Comparison of ENCODE assay signal across 12 mouse cellular contexts in genomic region chr12:111423570-111424129, GRCm38 (mm10). TPM values are rescaled to one million over a fixed set of nuclear protein-coding genes. Genes with fewer than 3 reads are reported as not detected.
DNase-seq lines count a peak whose midpoint lies in the region; ATAC-seq and TF ChIP-seq lines count a peak whose summit lies in the region.
"Had no signal": no experiment of that assay in that cellular context is flagged by ENCODE, and none has a peak within 500 bp of the region (broad histone marks: within the 10 kb centered on the region; RNA-seq: fewer than 3 reads in every experiment).

No protein-coding gene starts in this region.

- peaks cover 19% of the 10 kb centered on the region for H3K4me1 ChIP-seq in heart, postnatal 0 days (ENCODE audit: control insufficient read depth, insufficient read depth)
- H3K4me1 ChIP-seq in embryonic facial prominence, embryonic 12.5 days: peaks cover 23% of the 10 kb centered on the region
- H3K4me1 ChIP-seq in hindbrain, postnatal 0 days (ENCODE audit: insufficient read depth, low read length): peaks cover 2% of the 10 kb centered on the region; the same call in 1 of the 2 replicates
- H3K4me1 ChIP-seq in neural tube, embryonic 11.5 days (ENCODE audit: control insufficient read depth, insufficient read depth, low read length): peaks cover 1% of the 10 kb centered on the region; the same call in 1 of the 2 replicates

- H3K9ac ChIP-seq in heart, postnatal 0 days (replicated peaks; ENCODE audit: low read depth, low read length): no peak overlapping the region
- H3K9ac ChIP-seq in embryonic facial prominence, embryonic 12.5 days: peak overlapping the region; percentile 33
- H3K9ac ChIP-seq in hindbrain, postnatal 0 days (replicated peaks; ENCODE audit: low read length): no peak overlapping the region
- no peak overlapping the region for H3K9ac ChIP-seq in neural tube, embryonic 11.5 days (ENCODE audit: low read length)

- H3K4me3 ChIP-seq in heart, postnatal 0 days (ENCODE audit: low read depth, low read length): no peak overlapping the region
- peak overlapping the region; percentile 35 for H3K4me3 ChIP-seq in embryonic facial prominence, embryonic 12.5 days
- peak overlapping the region; percentile 29 for H3K4me3 ChIP-seq in hindbrain, postnatal 0 days (ENCODE audit: low read length)
- no peak overlapping the region for H3K4me3 ChIP-seq in neural tube, embryonic 11.5 days (ENCODE audit: low read depth, low read length)

- H3K27me3 ChIP-seq in heart, postnatal 0 days (ENCODE audit: control insufficient read depth, insufficient read depth, low read length): peaks cover 53% of the 10 kb centered on the region
- peaks cover 84% of the 10 kb centered on the region for H3K27me3 ChIP-seq in embryonic facial prominence, embryonic 12.5 days
- peaks cover 29% of the 10 kb centered on the region for H3K27me3 ChIP-seq in hindbrain, postnatal 0 days (ENCODE audit: insufficient read depth, low read length)
- H3K27me3 ChIP-seq in neural tube, embryonic 11.5 days (ENCODE audit: control insufficient read depth, insufficient read depth, low read length): peaks cover 71% of the 10 kb centered on the region

- WGBS in heart, postnatal 0 days: 25% methylated on average over 43 of the region's 43 CpGs
- 3% methylated on average over 43 of the region's 43 CpGs for WGBS in embryonic facial prominence, embryonic 12.5 days
- 5% methylated on average over 43 of the region's 43 CpGs for WGBS in hindbrain, postnatal 0 days
- 3% methylated on average over 43 of the region's 43 CpGs for WGBS in neural tube, embryonic 11.5 days

- no peak for TF ChIP-seq EP300 in heart, postnatal 0 days (IDR thresholded peaks at IDR 0.05; ENCODE audit: low read depth)

- intact Hi-C loops in heart, postnatal 14 days (cut with DNase I): no loop called here
- intact Hi-C loops in gastrocnemius, postnatal 36 days (cut with DNase I): loop anchor here (2.0 to 10.0 kb wide), 2 partner anchors 45 to 221 kb away; no protein-coding TSS in a partner anchor

- no peak for DNase-seq in heart, postnatal 0 days (ENCODE audit: low spot score)
- no peak for DNase-seq in heart, postnatal 14 days
- no peak for DNase-seq in hindbrain, postnatal 0 days (ENCODE audit: low spot score)
- no peak for DNase-seq in neural tube, embryonic 11.5 days (ENCODE audit: low spot score)
- no peak for DNase-seq in spleen, adult 18-20 months
- DNase-seq in gastrocnemius, postnatal 36 days: no peak
- DNase-seq in gastrocnemius, postnatal 25 days: no peak
- DNase-seq: lung, postnatal 14 days; right cerebral cortex, adult 18-20 months had no signal

- no peak overlapping the region for H3K27ac ChIP-seq in heart, postnatal 0 days (ENCODE audit: low read depth)
- H3K27ac ChIP-seq in embryonic facial prominence, embryonic 12.5 days: no peak overlapping the region
- no peak overlapping the region for H3K27ac ChIP-seq in hindbrain, postnatal 0 days
- no peak overlapping the region for H3K27ac ChIP-seq in neural tube, embryonic 11.5 days (ENCODE audit: low read depth, low read length)

- no peaks in the 10 kb centered on the region for H3K9me3 ChIP-seq in heart, postnatal 0 days (replicated peaks; ENCODE audit: control insufficient read depth, low read length)
- H3K9me3 ChIP-seq in embryonic facial prominence, embryonic 12.5 days: no peaks in the 10 kb centered on the region
- H3K9me3 ChIP-seq in hindbrain, postnatal 0 days (ENCODE audit: low read length): no peaks in the 10 kb centered on the region
- H3K9me3 ChIP-seq in neural tube, embryonic 11.5 days (ENCODE audit: control insufficient read depth, low read length): no peaks in the 10 kb centered on the region

- H3K36me3 ChIP-seq in heart, postnatal 0 days (replicated peaks; ENCODE audit: control insufficient read depth, insufficient read depth, low read length): no peaks in the 10 kb centered on the region
- no peaks in the 10 kb centered on the region for H3K36me3 ChIP-seq in embryonic facial prominence, embryonic 12.5 days
- no peaks in the 10 kb centered on the region for H3K36me3 ChIP-seq in hindbrain, postnatal 0 days (ENCODE audit: insufficient read depth, low read length)
- H3K36me3 ChIP-seq in neural tube, embryonic 11.5 days (ENCODE audit: control insufficient read depth, insufficient read depth, low read length): no peaks in the 10 kb centered on the region

- no peak for TF ChIP-seq CTCF in heart, postnatal 0 days (IDR thresholded peaks at IDR 0.05; ENCODE audit: low read depth)
- TF ChIP-seq CTCF in hindbrain, postnatal 0 days (IDR thresholded peaks at IDR 0.05; ENCODE audit: low read depth): no peak

- no peak for ATAC-seq in heart, postnatal 0 days (ENCODE audit: insufficient read depth, low read depth)
- no peak for ATAC-seq in embryonic facial prominence, embryonic 12.5 days (ENCODE audit: insufficient number of reproducible peaks, insufficient read depth, low FRiP score, low TSS enrichment)
- ATAC-seq in hindbrain, postnatal 0 days: no peak
- ATAC-seq in neural tube, embryonic 11.5 days (ENCODE audit: insufficient read depth, low FRiP score, low TSS enrichment): no peak

- peak overlapping the region; percentile 32; the same call in 1 of the 2 replicates for H3K4me2 ChIP-seq in heart, postnatal 0 days (ENCODE audit: low read depth, low read length)
- H3K4me2 ChIP-seq in embryonic facial prominence, embryonic 12.5 days (replicated peaks): peak overlapping the region; percentile 54
- peak overlapping the region; percentile 51 for H3K4me2 ChIP-seq in hindbrain, postnatal 0 days (ENCODE audit: low read depth, low read length)
- peak overlapping the region; percentile 4 for H3K4me2 ChIP-seq in neural tube, embryonic 11.5 days (ENCODE audit: low read depth)

RNA-seq across cellular contexts. Expression of gene Exoc3l4, which starts 6.8 kb away (rescaled TPM):
- 7.9 and 51.6 TPM in 2 replicates for total RNA-seq in heart, postnatal 0 days (2014; rRNA removed; ENCODE audit: low replicate concordance)
- polyA plus RNA-seq in heart, postnatal 0 days (2015; fragmentation: Nextera tagmentation; extraction: Ambion mirVana): 8.5 and 9.8 TPM in 2 replicates
- 1 to 10 TPM; 4.1 to 5.5 TPM for total RNA-seq in heart, postnatal 14 days (2021)
- polyA plus RNA-seq in embryonic facial prominence, embryonic 12.5 days (2016; fragmentation: Nextera tagmentation; extraction: Ambion mirVana): 8.0 and 8.9 TPM in 2 replicates
- 0.99 and 2.9 TPM in 2 replicates for total RNA-seq in hindbrain, postnatal 0 days (2014; rRNA removed)
- polyA plus RNA-seq in hindbrain, postnatal 0 days (2015; fragmentation: Nextera tagmentation; extraction: Ambion mirVana): 1.7 and 2.3 TPM in 2 replicates
- 5.3 and 6.6 TPM in 2 replicates for polyA plus RNA-seq in neural tube, embryonic 11.5 days (2014; fragmentation: Nextera tagmentation; extraction: Ambion mirVana)
- 1 to 10 TPM; 1.8 to 4.6 TPM for total RNA-seq in gastrocnemius, postnatal 36 days (2021)
- 1 to 10 TPM; 3.0 to 4.2 TPM for total RNA-seq in gastrocnemius, postnatal 25 days (2021)

RNA-seq across cellular contexts. Expression of gene Lbhd2, which starts 17.0 kb away (rescaled TPM):
- total RNA-seq in heart, postnatal 0 days (2014; rRNA removed; ENCODE audit: low replicate concordance): not detected in 2 replicates
- polyA plus RNA-seq in heart, postnatal 0 days (2015; fragmentation: Nextera tagmentation; extraction: Ambion mirVana): not detected in 2 replicates
- not detected for total RNA-seq in heart, postnatal 14 days (2021)
- polyA plus RNA-seq in embryonic facial prominence, embryonic 12.5 days (2016; fragmentation: Nextera tagmentation; extraction: Ambion mirVana): 0.60 and 1.2 TPM in 2 replicates
- 4.3 and 11.8 TPM in 2 replicates for total RNA-seq in hindbrain, postnatal 0 days (2014; rRNA removed)
- 6.0 and 7.8 TPM in 2 replicates for polyA plus RNA-seq in hindbrain, postnatal 0 days (2015; fragmentation: Nextera tagmentation; extraction: Ambion mirVana)
- not detected in 2 replicates for polyA plus RNA-seq in neural tube, embryonic 11.5 days (2014; fragmentation: Nextera tagmentation; extraction: Ambion mirVana)
- not detected for total RNA-seq in gastrocnemius, postnatal 36 days (2021)
- not detected for total RNA-seq in gastrocnemius, postnatal 25 days (2021)
- total RNA-seq: CH12.LX; granulocyte monocyte progenitor cell, adult 5-6 weeks had no signal

RNA-seq across cellular contexts. Expression of gene Tnfaip2, which starts 18.6 kb away (rescaled TPM):
- 12.5 and 14.8 TPM in 2 replicates for total RNA-seq in heart, postnatal 0 days (2014; rRNA removed; ENCODE audit: low replicate concordance)
- 8.9 and 9.5 TPM in 2 replicates for polyA plus RNA-seq in heart, postnatal 0 days (2015; fragmentation: Nextera tagmentation; extraction: Ambion mirVana)
- 10 to 100 TPM; 38.0 to 40.4 TPM for total RNA-seq in heart, postnatal 14 days (2021)
- 6.2 and 6.3 TPM in 2 replicates for polyA plus RNA-seq in embryonic facial prominence, embryonic 12.5 days (2016; fragmentation: Nextera tagmentation; extraction: Ambion mirVana)
- total RNA-seq in hindbrain, postnatal 0 days (2014; rRNA removed): 0.14 and 1.4 TPM in 2 replicates
- polyA plus RNA-seq in hindbrain, postnatal 0 days (2015; fragmentation: Nextera tagmentation; extraction: Ambion mirVana): 0.99 and 1.7 TPM in 2 replicates
- polyA plus RNA-seq in neural tube, embryonic 11.5 days (2014; fragmentation: Nextera tagmentation; extraction: Ambion mirVana): 3.4 and 3.7 TPM in 2 replicates
- total RNA-seq in gastrocnemius, postnatal 36 days (2021): 10 to 100 TPM; 22.0 to 22.6 TPM
- 10 to 100 TPM; 34.8 to 40.4 TPM for total RNA-seq in gastrocnemius, postnatal 25 days (2021)

RNA-seq across cellular contexts. Expression of gene Cdc42bpb, which starts 46.1 kb away (rescaled TPM):
- 119 and 147 TPM in 2 replicates for total RNA-seq in heart, postnatal 0 days (2014; rRNA removed; ENCODE audit: low replicate concordance)
- 13.9 and 18.2 TPM in 2 replicates for polyA plus RNA-seq in heart, postnatal 0 days (2015; fragmentation: Nextera tagmentation; extraction: Ambion mirVana)
- total RNA-seq in heart, postnatal 14 days (2021): 10 to 100 TPM; 73.0 to 82.1 TPM
- polyA plus RNA-seq in embryonic facial prominence, embryonic 12.5 days (2016; fragmentation: Nextera tagmentation; extraction: Ambion mirVana): 35.0 and 41.8 TPM in 2 replicates
- total RNA-seq in hindbrain, postnatal 0 days (2014; rRNA removed): 229 and 236 TPM in 2 replicates
- 28.4 and 30.4 TPM in 2 replicates for polyA plus RNA-seq in hindbrain, postnatal 0 days (2015; fragmentation: Nextera tagmentation; extraction: Ambion mirVana)
- polyA plus RNA-seq in neural tube, embryonic 11.5 days (2014; fragmentation: Nextera tagmentation; extraction: Ambion mirVana): 36.7 and 37.2 TPM in 2 replicates
- 10 to 100 TPM; 18.6 to 18.7 TPM for total RNA-seq in gastrocnemius, postnatal 36 days (2021)
- total RNA-seq in gastrocnemius, postnatal 25 days (2021): 10 to 100 TPM; 23.6 to 24.9 TPM

Comparison
In these comparisons a context has a peak if more than half of its experiments do, and no peak if none do; other contexts are left out.
1. H3K4me2 ChIP-seq: peak in every context shown above with its lines; median percentile 54 in embryonic facial prominence, embryonic 12.5 days; 51 in hindbrain, postnatal 0 days; 32 in heart, postnatal 0 days; 4 in neural tube, embryonic 11.5 days.
2. H3K4me3 ChIP-seq: peak in embryonic facial prominence, embryonic 12.5 days (single experiment) and hindbrain, postnatal 0 days (single experiment); none in heart, postnatal 0 days (single experiment) and neural tube, embryonic 11.5 days (single experiment).